Mouse (Mus musculus) limb, embryonic 11.5 days (tissue): Measurements from ENCODE around the gene Mlc1. TPM values are rescaled to one million over a fixed set of nuclear protein-coding genes. Genes with fewer than 3 reads are reported as not detected.

Source experiments
- ATAC-seq: fragments of 200-750 bp; cut with Nextera tagmentation; 2 replicates; pipeline ENCODE4 v1.8.0; 2017; ENCODE audit warnings: low read depth; ENCODE audit not compliant: insufficient number of reproducible peaks, low FRiP score, low TSS enrichment
- DNase-seq: peaks from one replicate; pipeline ENCODE4 v3.0.0-alpha.2; 2015; ENCODE audit warnings: low spot score
- H3K27ac ChIP-seq: fragments of 300-500 bp; sonication (generic); replicated peaks from 2 replicates; pipeline ENCODE4 v1.5.1; 2014; ENCODE audit warnings: low read depth, mild to moderate bottlenecking, low read length
- H3K27me3 ChIP-seq: fragments of 300-500 bp; sonication (generic); 2 replicates; pipeline ENCODE4 v1.6.1; 2014; ENCODE audit warnings: mild to moderate bottlenecking, low read length, mixed read lengths; ENCODE audit not compliant: control insufficient read depth, insufficient read depth
- H3K36me3 ChIP-seq: fragments of 300-500 bp; sonication (generic); 2 replicates; pipeline ENCODE4 v1.6.1; 2014; ENCODE audit warnings: mild to moderate bottlenecking, low read length, moderate library complexity, mixed read lengths; ENCODE audit not compliant: control insufficient read depth, insufficient read depth
- H3K4me1 ChIP-seq: fragments of 300-500 bp; sonication (generic); 2 replicates; pipeline ENCODE4 v1.6.1; 2014; ENCODE audit warnings: low read length, mixed read lengths; ENCODE audit not compliant: control insufficient read depth, insufficient read depth
- H3K4me2 ChIP-seq: fragments of 300-500 bp; sonication (generic); 2 replicates; pipeline ENCODE4 v1.6.1; 2014; ENCODE audit warnings: low read depth, mild to moderate bottlenecking, moderate library complexity; ENCODE audit not compliant: severe bottlenecking
- H3K4me3 ChIP-seq: fragments of 300-500 bp; sonication (generic); 2 replicates; pipeline ENCODE4 v1.5.1; 2014; ENCODE audit warnings: low read depth, low read length
- H3K9ac ChIP-seq: fragments of 300-500 bp; sonication (generic); 2 replicates; pipeline ENCODE4 v1.6.1; 2014; ENCODE audit warnings: mild to moderate bottlenecking, low read length
- H3K9me3 ChIP-seq: fragments of 300-500 bp; sonication (generic); 2 replicates; pipeline ENCODE4 v1.6.1; 2016; ENCODE audit warnings: low read length; ENCODE audit not compliant: control insufficient read depth
- WGBS: fragments of 180-500 bp; shearing (Covaris S2); extraction: QIAGEN DNeasy Blood & Tissue Kit; methylation state at CpG from one replicate; pipeline ENCODE4 v1.1.7; 2014; 5-methylcytosine and 5-hydroxymethylcytosine counted together
- polyA plus RNA-seq: library from polyadenylated mRNA; unstranded; fragments of >200 nt; fragmentation: Nextera tagmentation; extraction: Ambion mirVana; gene quantifications from 2 replicates; pipeline ENCODE4 v1.2.1, GENCODE M21; 2014

The Mlc1 gene
- not detected in 2 replicates for polyA plus RNA-seq

DNA sequence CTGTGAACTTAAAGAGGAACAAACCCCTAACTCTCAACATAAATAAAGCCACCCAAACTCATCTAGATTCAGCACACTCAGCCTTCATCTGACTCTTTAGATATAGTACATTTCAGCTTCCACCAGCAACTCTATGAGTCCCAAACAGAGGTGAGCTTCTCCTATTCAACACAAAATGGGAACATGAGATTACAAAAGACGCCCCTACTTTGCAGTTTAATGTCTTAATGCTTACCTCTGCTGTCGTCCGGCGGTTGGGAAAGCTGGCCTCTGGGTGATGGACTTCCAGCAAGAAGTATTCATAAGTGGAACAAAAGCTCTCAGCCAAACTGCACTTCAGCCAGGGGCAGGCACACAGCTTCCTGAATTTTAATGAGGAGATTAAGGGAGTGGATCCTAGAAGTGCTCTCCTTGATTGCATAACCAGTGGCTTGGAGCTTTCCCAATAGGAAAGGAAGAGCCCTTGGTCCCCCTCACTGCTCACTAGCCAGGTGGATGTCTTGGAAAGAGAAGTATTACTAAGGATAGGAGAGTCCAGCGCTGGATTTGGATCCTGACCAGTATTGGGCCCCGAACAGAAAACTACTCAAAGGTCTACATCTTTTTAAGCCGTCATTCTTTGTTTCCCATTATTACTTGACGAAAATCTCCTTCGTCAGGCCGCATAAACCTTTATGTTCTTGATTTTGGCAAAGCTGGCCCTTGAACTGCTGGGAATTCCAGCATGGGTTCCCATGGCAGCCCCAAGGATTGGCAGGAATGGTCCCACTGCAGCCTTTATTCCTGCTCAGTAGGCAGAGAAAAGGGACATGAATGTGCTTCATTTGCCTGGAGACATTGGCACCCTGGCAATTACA is at the start of gene Mlc1:
Gene Mlc1, minus strand, starts transcription at position 727 of the 857 bp plus-strand sequence.
- no peak within 1 kb of the TSS for H3K27ac ChIP-seq
- no peak within 1 kb of the TSS for H3K4me2 ChIP-seq
- no peaks in the 10 kb centered on the region for H3K27me3 ChIP-seq
- ATAC-seq (no peak), DNase-seq (no peak)
- H3K36me3 ChIP-seq, result no peaks in the 10 kb centered on the region
- no peaks in the 10 kb centered on the region for H3K4me1 ChIP-seq
- no peaks in the 10 kb centered on the region for H3K9me3 ChIP-seq
- no peak within 1 kb of the TSS for H3K9ac ChIP-seq
- H3K4me3 ChIP-seq, result no peak within 1 kb of the TSS
- 83% methylated on average over 10 of the region's 10 CpGs for WGBS

GRCm38 (mm10) chr15:89020492-89020891 is 41.7 kb upstream of the Mlc1 start:
- no peak for DNase-seq
- WGBS, result 80% methylated on average over 7 of the region's 7 CpGs
- no peak for ATAC-seq
- no peaks in the 10 kb centered on the region for H3K27me3 ChIP-seq
- no peak overlapping the region for H3K9ac ChIP-seq
- H3K27ac ChIP-seq, result no peak overlapping the region
- H3K36me3 ChIP-seq, result no peaks in the 10 kb centered on the region
- H3K4me3 ChIP-seq, result no peak overlapping the region
- H3K4me1 ChIP-seq, result no peaks in the 10 kb centered on the region
- no peaks in the 10 kb centered on the region for H3K9me3 ChIP-seq
- H3K4me2 ChIP-seq, result no peak overlapping the region

GRCm38 (mm10) chr15:89020085-89020484 is 41.3 kb upstream of the Mlc1 start:
- Histone ChIP-seq H3K4me1 (no peaks in the 10 kb centered on the region), H3K9me3 (no peaks in the 10 kb centered on the region), H3K4me3 (no peak overlapping the region), H3K36me3 (no peaks in the 10 kb centered on the region), H3K4me2 (no peak overlapping the region), H3K9ac (no peak overlapping the region), H3K27me3 (no peaks in the 10 kb centered on the region), H3K27ac (no peak overlapping the region)
- ATAC-seq (no peak), DNase-seq (no peak)
- 67% methylated on average over 7 of the region's 7 CpGs for WGBS

DNA sequence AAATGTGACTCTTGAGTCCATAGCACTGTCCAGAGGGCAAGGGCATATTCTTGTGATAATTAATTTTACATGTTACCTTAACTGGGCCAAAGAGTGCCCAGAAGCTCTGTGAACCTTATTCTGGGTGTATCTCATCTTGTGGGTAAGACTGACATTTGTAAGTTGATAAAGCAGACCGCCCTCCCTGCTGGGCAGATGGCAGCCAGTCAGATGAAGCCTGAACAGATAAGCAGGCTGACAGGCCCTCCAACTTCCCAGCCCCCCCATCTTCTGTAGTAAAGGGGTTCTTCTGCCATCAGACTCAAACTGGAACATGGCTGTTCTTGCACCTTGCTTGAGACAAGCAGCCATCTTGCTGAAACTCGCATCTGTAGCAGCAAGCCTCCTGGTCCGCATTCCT is 37.9 kb upstream of the Mlc1 start:
- no peaks in the 10 kb centered on the region for H3K4me1 ChIP-seq
- WGBS, result 88% methylated on average over 3 of the region's 3 CpGs
- no peak overlapping the region for H3K4me2 ChIP-seq
- no peaks in the 10 kb centered on the region for H3K27me3 ChIP-seq
- no peaks in the 10 kb centered on the region for H3K36me3 ChIP-seq
- H3K27ac ChIP-seq, result no peak overlapping the region
- H3K9me3 ChIP-seq, result no peaks in the 10 kb centered on the region
- DNase-seq (no peak), ATAC-seq (no peak)
- H3K4me3 ChIP-seq, result no peak overlapping the region
- H3K9ac ChIP-seq, result no peak overlapping the region

GRCm38 (mm10) chr15:89007781-89008180 is 29.0 kb upstream of the Mlc1 start:
- H3K4me1 ChIP-seq, result no peaks in the 10 kb centered on the region; the same call in 1 of the 2 replicates
- ATAC-seq (no peak), DNase-seq (no peak)
- H3K36me3 ChIP-seq, result no peaks in the 10 kb centered on the region
- H3K9me3 ChIP-seq, result no peaks in the 10 kb centered on the region
- H3K27ac ChIP-seq, result no peak overlapping the region
- no peak overlapping the region for H3K9ac ChIP-seq
- H3K4me2 ChIP-seq, result no peak overlapping the region
- no peaks in the 10 kb centered on the region for H3K27me3 ChIP-seq
- H3K4me3 ChIP-seq, result no peak overlapping the region
- 81% methylated on average over 5 of the region's 5 CpGs for WGBS

GRCm38 (mm10) chr15:89007002-89007401 is 28.2 kb upstream of the Mlc1 start:
- Histone ChIP-seq H3K9me3 (no peaks in the 10 kb centered on the region), H3K4me3 (no peak overlapping the region), H3K4me2 (no peak overlapping the region), H3K9ac (no peak overlapping the region), H3K27me3 (no peaks in the 10 kb centered on the region), H3K36me3 (no peaks in the 10 kb centered on the region), H3K27ac (no peak overlapping the region), H3K4me1 (peaks cover 5% of the 10 kb centered on the region)
- DNase-seq, result no peak
- ATAC-seq, result no peak
- WGBS, result 93% methylated on average over 7 of the region's 7 CpGs

- Histone ChIP-seq H3K4me1 (peaks cover 5% of the 10 kb centered on the region), H3K27ac (no peak overlapping the region), H3K9me3 (no peaks in the 10 kb centered on the region), H3K9ac (no peak overlapping the region), H3K27me3 (no peaks in the 10 kb centered on the region), H3K36me3 (no peaks in the 10 kb centered on the region), H3K4me2 (no peak overlapping the region), H3K4me3 (no peak overlapping the region)
- no peak for ATAC-seq
- 82% methylated on average over 3 of the region's 3 CpGs for WGBS
- DNase-seq, result no peak
These were observed 22.4 kb upstream of the Mlc1 start for GRCm38 (mm10) chr15:89001245-89001644.

DNA sequence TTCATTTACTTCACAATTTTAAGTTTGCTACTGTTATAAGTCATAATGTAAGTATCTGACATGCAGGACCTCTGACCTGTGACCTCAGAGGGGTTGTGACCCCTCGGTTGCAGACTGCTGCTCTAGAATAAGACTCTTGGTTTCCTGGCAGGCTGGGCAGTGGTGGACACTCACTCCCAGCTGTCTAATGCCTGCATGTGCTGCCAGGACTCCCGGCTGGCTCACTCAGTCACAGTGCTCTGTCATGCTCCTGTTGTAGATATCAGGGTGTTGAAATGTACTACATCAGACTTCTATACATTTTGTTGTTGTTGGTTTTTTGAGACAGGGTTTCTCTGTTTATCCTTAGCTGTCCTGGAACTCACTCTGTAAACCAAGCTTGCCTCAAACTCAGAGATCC is 21.6 kb upstream of the Mlc1 start:
- H3K36me3 ChIP-seq, result no peaks in the 10 kb centered on the region
- H3K4me1 ChIP-seq, result peaks cover 5% of the 10 kb centered on the region
- DNase-seq (no peak), ATAC-seq (no peak)
- no peaks in the 10 kb centered on the region for H3K27me3 ChIP-seq
- no peak overlapping the region for H3K9ac ChIP-seq
- no peak overlapping the region for H3K4me3 ChIP-seq
- H3K27ac ChIP-seq, result no peak overlapping the region
- 72% methylated on average over 2 of the region's 2 CpGs for WGBS
- H3K9me3 ChIP-seq, result no peaks in the 10 kb centered on the region
- no peak overlapping the region for H3K4me2 ChIP-seq
